Mouse (Mus musculus) liver, embryonic 11.5 days (tissue): ENCODE measurements at regions not wholly inside any gene's neighbourhood (a gene's known extent, or its start where the extent isn't known, plus 50 kb on each side); places are given as distances from the start of the nearest gene placed in this dataset.

Experiments used
- ATAC-seq: fragments of 200-750 bp; cut with Nextera tagmentation; replicated peaks from 2 replicates; pipeline ENCODE4 v1.8.0; 2017; ENCODE audit warnings: moderate number of reproducible peaks, mild to moderate bottlenecking, moderate TSS enrichment, moderate library complexity; ENCODE audit not compliant: low FRiP score
- DNase-seq: peaks from one replicate; pipeline ENCODE4 v3.0.0-alpha.2; 2017; ENCODE audit warnings: low spot score
- H3K27ac ChIP-seq: fragments of 300-500 bp; sonication (generic); 2 replicates; pipeline ENCODE4 v1.5.1; 2014; ENCODE audit warnings: mild to moderate bottlenecking, low read depth, low read length, control low read depth
- H3K27me3 ChIP-seq: fragments of 300-500 bp; sonication (generic); replicated peaks from 2 replicates; pipeline ENCODE4 v1.6.1; 2014; ENCODE audit warnings: low read length, mixed read lengths; ENCODE audit not compliant: control insufficient read depth, insufficient read depth
- H3K36me3 ChIP-seq: fragments of 300-500 bp; sonication (generic); 2 replicates; pipeline ENCODE4 v1.6.1; 2014; ENCODE audit warnings: mild to moderate bottlenecking, low read length, moderate library complexity, mixed read lengths; ENCODE audit not compliant: control insufficient read depth, insufficient read depth
- H3K4me1 ChIP-seq: fragments of 300-500 bp; sonication (generic); replicated peaks from 2 replicates; pipeline ENCODE4 v1.6.1; 2014; ENCODE audit warnings: low read length, mixed read lengths; ENCODE audit not compliant: control insufficient read depth, insufficient read depth
- H3K4me2 ChIP-seq: fragments of 300-500 bp; sonication (generic); 2 replicates; pipeline ENCODE4 v1.6.1; 2014; ENCODE audit warnings: mild to moderate bottlenecking, control low read depth, moderate library complexity
- H3K4me3 ChIP-seq: fragments of 300-500 bp; sonication (generic); 2 replicates; pipeline ENCODE4 v1.5.1; 2014; ENCODE audit warnings: low read depth, low read length, control low read depth
- H3K9ac ChIP-seq: fragments of 300-500 bp; sonication (generic); 2 replicates; pipeline ENCODE4 v1.6.1; 2014; ENCODE audit warnings: low read depth, low read length, control low read depth
- H3K9me3 ChIP-seq: fragments of 300-500 bp; sonication (generic); 2 replicates; pipeline ENCODE4 v1.6.1; 2016; ENCODE audit warnings: low read length, inconsistent platforms, mixed read lengths; ENCODE audit not compliant: control insufficient read depth
- WGBS: fragments of 180-500 bp; shearing (Covaris S2); extraction: QIAGEN DNeasy Blood & Tissue Kit; methylation state at CpG from one replicate; pipeline ENCODE4 v1.1.7; 2014; 5-methylcytosine and 5-hydroxymethylcytosine counted together

DNA sequence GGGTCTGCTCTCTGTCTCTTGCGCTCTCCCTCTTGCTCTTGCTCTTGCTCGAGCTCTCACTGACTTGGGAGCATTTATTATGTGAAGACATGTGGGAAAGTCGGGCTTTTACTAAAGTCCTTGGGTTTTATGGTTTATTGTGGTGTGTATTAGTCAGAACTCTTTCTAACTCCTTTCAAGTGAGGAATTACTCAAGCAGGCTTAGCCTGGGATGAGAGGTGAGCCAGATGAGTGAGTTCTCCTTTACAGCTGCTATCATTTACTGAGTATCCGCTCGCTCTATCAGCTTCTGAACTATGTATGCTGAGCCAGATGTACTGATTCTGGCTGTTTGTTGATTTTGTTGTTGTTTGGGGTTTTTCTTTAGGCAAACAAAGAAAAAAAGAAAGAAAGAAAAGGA is 190.4 kb upstream of the Zfp637 start:
- Histone ChIP-seq H3K27ac (no peak overlapping the region), H3K9me3 (no peaks in the 10 kb centered on the region), H3K4me1 (no peaks in the 10 kb centered on the region), H3K4me2 (no peak overlapping the region), H3K4me3 (no peak overlapping the region), H3K36me3 (no peaks in the 10 kb centered on the region), H3K9ac (no peak overlapping the region), H3K27me3 (no peaks in the 10 kb centered on the region)
- ATAC-seq (no peak), DNase-seq (no peak)
- whole genome bisulfite sequencing: 66% methylated on average over 5 of the region's 5 CpGs

DNA sequence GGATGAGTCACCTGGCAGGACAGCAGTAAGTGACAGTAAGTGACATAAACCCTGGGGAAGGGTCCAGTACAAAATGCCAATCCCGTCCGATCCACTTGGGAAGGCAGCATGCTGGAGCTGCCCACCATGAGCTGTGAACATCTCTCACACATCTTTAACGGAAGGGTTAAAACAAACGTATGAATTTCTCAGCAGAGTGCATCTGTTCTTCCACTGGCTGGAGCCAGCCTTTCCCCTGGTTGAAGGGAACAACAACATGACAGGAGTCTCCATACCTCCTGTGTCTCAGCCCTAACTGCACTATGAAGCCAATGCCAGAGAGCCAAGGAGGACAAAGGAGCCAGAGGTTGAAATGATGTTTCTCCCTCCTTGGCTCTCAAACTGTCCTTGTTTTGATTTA is 189.4 kb upstream of the Zfp637 start:
- Histone ChIP-seq H3K4me1 (no peaks in the 10 kb centered on the region), H3K36me3 (no peaks in the 10 kb centered on the region), H3K4me3 (no peak overlapping the region), H3K4me2 (no peak overlapping the region), H3K27ac (no peak overlapping the region), H3K9me3 (no peaks in the 10 kb centered on the region), H3K9ac (no peak overlapping the region), H3K27me3 (no peaks in the 10 kb centered on the region)
- DNase-seq (no peak), ATAC-seq (no peak)
- WGBS: 80% methylated on average over 4 of the region's 4 CpGs

DNA sequence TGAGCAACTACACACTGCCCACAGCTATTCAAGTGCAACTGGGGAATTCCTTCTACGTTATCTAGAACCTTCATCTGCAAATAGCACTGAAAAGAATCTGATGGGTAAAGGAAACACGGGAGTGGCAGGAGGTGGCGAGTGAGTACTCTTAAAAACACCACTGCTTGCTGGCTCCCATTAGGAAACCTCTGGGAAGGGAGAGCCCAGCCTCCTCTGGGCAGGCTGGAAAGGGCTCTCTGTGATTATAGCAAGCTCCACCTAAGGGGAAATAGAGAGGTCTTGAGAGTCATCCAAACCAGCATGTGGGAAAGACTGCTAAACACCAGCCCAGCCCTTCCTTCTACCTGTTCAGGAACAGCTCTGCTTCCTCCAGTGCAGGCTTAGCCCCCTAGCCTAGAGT is 189.0 kb upstream of the Zfp637 start:
- ATAC-seq: no peak
- 34% methylated on average over 3 of the region's 3 CpGs for WGBS
- no peak overlapping the region for H3K27ac ChIP-seq

DNA sequence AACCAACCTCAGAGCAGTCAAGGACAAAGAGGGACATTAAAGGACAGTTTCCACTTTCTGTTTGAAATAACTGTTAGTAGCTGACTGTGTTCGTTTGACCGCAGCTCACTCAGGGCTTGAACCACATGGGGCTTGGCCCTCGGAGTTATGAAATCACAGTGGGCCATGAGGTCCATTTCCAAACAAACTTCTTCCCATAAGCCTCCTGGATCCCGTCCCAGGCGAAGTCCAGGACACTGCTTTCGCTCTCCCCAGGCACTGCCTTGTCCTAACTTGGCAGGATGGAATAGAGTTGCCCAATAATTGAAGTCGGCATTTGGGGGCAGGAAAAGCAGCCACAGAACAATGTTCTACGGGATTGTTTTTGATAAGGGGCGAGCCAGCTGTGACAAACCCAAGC is 188.1 kb upstream of the Zfp637 start:
- Histone ChIP-seq H3K27me3 (no peaks in the 10 kb centered on the region), H3K4me3 (no peak overlapping the region), H3K9ac (no peak overlapping the region), H3K4me2 (no peak overlapping the region), H3K4me1 (no peaks in the 10 kb centered on the region), H3K27ac (no peak overlapping the region), H3K36me3 (no peaks in the 10 kb centered on the region), H3K9me3 (no peaks in the 10 kb centered on the region)
- DNase-seq: no peak
- ATAC-seq: no peak
- 77% methylated on average over 9 of the region's 9 CpGs for WGBS

More for the DNA sequence above, 189.0 kb upstream of the Zfp637 start:
- Histone ChIP-seq H3K9me3 (no peaks in the 10 kb centered on the region), H3K36me3 (no peaks in the 10 kb centered on the region), H3K9ac (no peak overlapping the region), H3K4me2 (no peak overlapping the region), H3K27me3 (no peaks in the 10 kb centered on the region), H3K4me3 (no peak overlapping the region), H3K4me1 (no peaks in the 10 kb centered on the region)
- DNase-seq: no peak

DNA sequence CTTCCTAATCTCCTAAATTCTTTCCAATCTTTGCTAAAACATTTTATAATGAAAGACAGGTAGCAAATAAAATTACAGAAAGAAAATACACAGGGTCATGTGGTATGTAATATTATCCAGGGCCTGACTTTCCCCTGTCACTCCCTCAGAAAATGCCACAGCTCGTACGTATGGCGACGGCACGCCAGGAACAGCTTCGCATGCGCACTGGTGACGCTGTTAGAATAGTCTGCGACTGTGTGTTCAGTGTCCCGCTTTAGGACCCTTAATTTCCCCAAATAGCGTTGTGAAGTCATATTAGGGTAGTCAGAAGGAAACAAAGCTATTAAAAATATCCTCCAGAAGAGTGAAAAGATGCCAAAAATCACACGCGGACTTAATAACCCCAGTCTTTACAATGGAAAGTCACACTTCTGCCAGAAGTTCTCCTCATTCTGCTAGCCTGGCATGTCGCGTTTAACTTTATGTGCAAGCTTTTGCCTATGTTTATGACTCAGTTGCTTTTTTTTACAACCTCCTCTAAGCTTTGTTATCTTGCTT is 187.0 kb upstream of the Zfp637 start:
- no peaks in the 10 kb centered on the region for H3K9me3 ChIP-seq
- WGBS: 86% methylated on average over 15 of the region's 15 CpGs
- DNase-seq: no peak

DNA sequence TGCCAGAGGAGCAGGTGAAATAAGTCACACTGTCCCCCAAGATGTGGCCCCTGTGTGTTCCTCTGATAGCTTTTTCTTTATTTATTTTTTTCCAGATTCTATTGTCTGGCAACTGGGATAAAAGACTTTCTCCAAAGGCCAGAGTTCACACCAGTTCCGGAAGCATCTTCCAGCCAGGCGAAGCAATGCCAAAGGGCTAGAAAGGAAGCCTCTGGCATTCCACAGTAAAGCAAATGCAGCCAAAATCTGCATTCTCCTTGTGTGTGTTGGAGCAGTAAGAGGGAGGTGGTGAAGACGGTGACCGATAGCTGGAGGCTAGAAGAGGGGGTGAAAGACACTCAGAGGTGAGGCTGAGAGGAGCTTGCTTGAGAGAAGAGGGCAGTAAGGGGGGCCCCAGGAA is 185.0 kb upstream of the Zfp637 start:
- Histone ChIP-seq H3K27ac (no peak overlapping the region), H3K4me2 (no peak overlapping the region), H3K4me3 (no peak overlapping the region), H3K27me3 (no peaks in the 10 kb centered on the region), H3K4me1 (no peaks in the 10 kb centered on the region), H3K9ac (no peak overlapping the region), H3K9me3 (no peaks in the 10 kb centered on the region), H3K36me3 (no peaks in the 10 kb centered on the region)
- DNase-seq (no peak), ATAC-seq (no peak)
- 86% methylated on average over 4 of the region's 4 CpGs for WGBS

More for the DNA sequence above, 187.0 kb upstream of the Zfp637 start:
- Histone ChIP-seq H3K4me3 (no peak overlapping the region), H3K27ac (no peak overlapping the region), H3K36me3 (no peaks in the 10 kb centered on the region), H3K4me2 (no peak overlapping the region), H3K27me3 (no peaks in the 10 kb centered on the region), H3K4me1 (no peaks in the 10 kb centered on the region), H3K9ac (no peak overlapping the region)
- ATAC-seq: no peak

DNA sequence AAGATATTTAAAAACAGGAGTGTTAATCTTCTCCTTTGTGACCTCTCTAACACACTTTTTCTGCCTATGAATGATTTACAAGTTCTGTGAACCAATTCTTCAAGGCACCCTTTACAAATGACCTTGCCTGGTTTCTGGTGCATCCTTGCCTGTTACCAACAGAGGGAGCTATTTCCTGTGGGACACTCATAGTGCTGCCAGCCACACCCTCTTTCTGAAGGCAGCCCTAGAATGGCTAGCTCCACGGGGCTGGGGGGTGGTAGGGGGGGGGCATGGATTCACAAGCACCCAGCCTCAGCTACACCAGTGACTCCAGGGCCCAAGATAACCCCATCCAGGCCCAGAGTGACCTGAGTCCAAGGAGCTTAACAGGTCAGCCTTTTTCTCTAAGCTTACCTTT is 180.4 kb upstream of the Zfp637 start:
- Histone ChIP-seq H3K4me1 (no peaks in the 10 kb centered on the region), H3K4me2 (no peak overlapping the region), H3K27me3 (no peaks in the 10 kb centered on the region), H3K9ac (no peak overlapping the region), H3K9me3 (no peaks in the 10 kb centered on the region), H3K27ac (no peak overlapping the region), H3K4me3 (no peak overlapping the region), H3K36me3 (no peaks in the 10 kb centered on the region)
- ATAC-seq (no peak), DNase-seq (no peak)
- WGBS: 5% methylated on average over 1 of the region's 1 CpGs

DNA sequence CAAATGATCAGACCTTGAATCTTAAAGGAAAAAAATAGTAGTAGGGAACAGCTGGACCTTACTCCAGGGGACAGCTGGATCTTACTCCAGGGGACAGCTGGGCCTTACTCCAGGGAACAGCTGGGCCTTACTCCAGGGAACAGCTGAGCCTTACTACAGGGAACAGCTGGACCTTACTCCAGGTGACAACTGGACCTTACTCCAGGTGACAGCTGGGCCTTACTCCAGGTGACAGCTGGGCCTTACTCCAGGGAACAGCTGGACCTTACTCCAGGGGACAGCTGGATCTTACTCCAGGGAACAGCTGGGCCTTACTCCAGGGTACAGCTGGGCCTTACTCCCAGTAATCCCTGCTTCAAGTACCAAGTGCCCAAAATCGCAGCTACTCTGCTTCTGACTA is 178.3 kb upstream of the Zfp637 start:
- Histone ChIP-seq H3K4me3 (no peak overlapping the region), H3K27ac (no peak overlapping the region), H3K36me3 (no peaks in the 10 kb centered on the region), H3K9ac (no peak overlapping the region), H3K4me1 (no peaks in the 10 kb centered on the region), H3K4me2 (no peak overlapping the region), H3K9me3 (no peaks in the 10 kb centered on the region), H3K27me3 (no peaks in the 10 kb centered on the region)
- DNase-seq (no peak), ATAC-seq (no peak)
- 84% methylated on average over 1 of the region's 1 CpGs for WGBS

DNA sequence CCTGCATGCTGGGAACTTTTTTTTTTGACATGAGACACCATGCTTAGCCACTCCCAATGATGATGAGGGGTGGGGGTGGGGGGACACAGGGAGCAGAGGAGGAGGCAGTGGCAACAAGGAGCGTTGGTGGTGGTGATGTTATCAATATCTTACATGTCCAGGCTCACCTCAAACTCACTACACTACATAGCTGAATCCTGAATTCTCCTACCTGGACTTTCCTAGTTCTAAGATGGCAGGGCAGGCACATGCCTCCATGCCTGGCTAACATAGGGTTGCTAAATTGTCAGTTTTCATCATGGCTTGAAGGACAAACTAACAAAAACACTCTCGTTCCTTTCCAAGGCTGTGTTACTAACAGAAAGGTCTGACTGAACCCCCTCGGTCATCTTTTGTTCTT is 170.6 kb upstream of the Zfp637 start:
- Histone ChIP-seq H3K4me2 (no peak overlapping the region), H3K9ac (no peak overlapping the region)

More for the DNA sequence above, 170.6 kb upstream of the Zfp637 start:
- 61% methylated on average over 3 of the region's 3 CpGs for WGBS
- no peak for DNase-seq
- Histone ChIP-seq H3K9me3 (no peaks in the 10 kb centered on the region), H3K4me3 (no peak overlapping the region), H3K27ac (no peak overlapping the region), H3K4me1 (no peaks in the 10 kb centered on the region), H3K27me3 (no peaks in the 10 kb centered on the region), H3K36me3 (no peaks in the 10 kb centered on the region)
- no peak for ATAC-seq
